Mouse (Mus musculus) brain, adult 10 weeks (tissue): Measurements from ENCODE around the gene Add3. TPM values are rescaled to one million over a fixed set of nuclear protein-coding genes. Genes with fewer than 3 reads are reported as not detected.

ENCODE experiments used
- polyA plus RNA-seq: library from polyadenylated mRNA; stranded (reverse); fragments of 350-450 nt; fragmentation: Illumina TruSeq; extraction: RNeasy Lipid Tissue Mini Kit (QIAGEN cat#74804); gene quantifications from one replicate; pipeline ENCODE4 v1.2.3, GENCODE M21; 2015; ENCODE audit warnings: low read depth, low replicate concordance

Add3 gene
- polyA plus RNA-seq, result 64.7 TPM

GRCm38 (mm10) chr19:53140044-53140803 is at the start of gene Add3:
Add3 (plus strand) TSS chr19:53140443.

Other genes with a start within 250 kb of the Add3 start
- 37.1 TPM for gene Xpnpep1, start 100.2 kb upstream of the Add3 start, polyA plus RNA-seq
- gene Mxi1, start 170.1 kb downstream of the Add3 start, polyA plus RNA-seq, result 81.7 TPM
- not detected for gene Gm10197, start 231.3 kb downstream of the Add3 start, polyA plus RNA-seq